Mouse (Mus musculus): Measurements from ENCODE around the gene B3gnt9.

DNA sequence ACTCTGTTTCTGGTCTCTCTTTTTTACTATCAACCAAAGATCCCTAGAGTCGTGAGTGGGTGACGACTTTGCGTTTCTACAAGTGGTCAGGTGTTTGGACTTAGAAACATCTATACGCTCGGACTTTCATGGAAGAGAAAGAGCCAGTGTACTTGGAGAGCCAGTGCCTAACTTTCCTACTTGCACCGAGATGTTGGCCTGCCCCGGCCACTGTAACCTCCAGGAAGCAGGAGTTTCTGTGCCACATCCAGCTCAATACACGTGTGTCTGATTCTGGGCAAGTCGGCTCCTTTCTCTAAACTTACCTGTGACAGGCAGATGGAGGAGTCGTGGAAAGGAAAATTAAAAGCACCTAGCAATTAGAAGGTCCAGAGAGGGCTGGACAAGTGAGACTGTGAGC is 20.9 kb upstream of the B3gnt9 start, which contains the start of gene Nol3:
- TF ChIP-seq CTCF (IDR thresholded peaks at IDR 0.05) (no peak), EP300 (IDR thresholded peaks at IDR 0.05) (no peak)

Data from lung, postnatal 0 days (tissue).